Mouse (Mus musculus) embryo, embryonic 10 days (tissue): ENCODE data around the gene Nupl2.

Experiments
- DNase-seq: peaks from one replicate; pipeline ENCODE4 v3.0.0-alpha.2; 2015; ENCODE audit warnings: low spot score

The Nupl2 gene

DNA sequence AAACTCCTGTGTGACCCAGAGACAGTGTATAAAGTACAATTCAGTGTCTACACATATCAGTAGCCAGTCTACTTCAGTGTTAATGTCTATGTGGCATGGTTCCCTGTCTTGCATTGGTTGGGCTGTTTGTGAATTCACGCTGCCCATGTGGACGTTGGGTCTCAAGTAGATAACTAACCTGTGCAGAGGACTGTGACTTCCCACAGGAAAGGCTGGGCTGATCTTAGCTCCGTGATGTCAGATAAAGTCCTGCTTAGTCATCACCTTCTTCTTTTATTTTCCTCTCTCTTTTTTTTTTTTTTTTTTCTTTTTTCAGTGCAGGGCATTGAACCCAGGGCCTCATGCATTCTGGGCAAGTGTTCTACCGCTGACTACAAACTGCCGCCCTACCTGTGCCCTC, 43.7 kb downstream of the Nupl2 start:
- no peak for DNase-seq

DNA sequence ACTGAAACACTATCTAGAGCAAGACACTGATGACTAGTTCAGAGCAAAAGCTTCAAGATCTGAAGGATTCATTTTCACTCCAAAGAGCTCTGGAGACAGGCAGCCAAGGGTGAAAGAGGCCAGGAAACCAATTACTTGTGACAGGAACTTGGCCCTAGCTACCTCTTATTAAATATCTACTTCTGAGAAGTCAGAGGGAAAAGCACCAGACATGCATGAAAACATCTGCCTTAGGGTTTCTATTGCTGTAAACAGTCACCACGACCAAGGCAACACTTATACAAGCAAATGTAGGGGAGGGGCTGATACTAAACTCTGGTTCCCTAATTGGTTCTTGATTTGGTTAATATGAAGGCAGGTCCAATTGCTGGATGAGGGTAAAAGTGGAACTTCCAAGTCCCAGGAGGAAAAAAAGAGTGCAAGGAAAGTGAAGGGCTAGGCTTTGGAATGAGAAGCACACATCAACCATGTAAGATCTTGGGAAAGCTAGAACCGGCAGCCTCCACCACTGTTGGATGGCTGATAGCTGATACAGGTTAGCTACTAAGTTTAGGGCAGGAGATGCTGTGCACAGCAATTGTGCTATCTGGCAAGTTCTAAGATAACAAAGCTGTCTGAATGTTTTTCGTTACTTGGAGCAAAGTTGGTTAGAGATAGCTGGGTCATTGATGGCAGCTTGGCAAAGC, 49.2 kb downstream of the Nupl2 start:
- no peak for DNase-seq

DNA sequence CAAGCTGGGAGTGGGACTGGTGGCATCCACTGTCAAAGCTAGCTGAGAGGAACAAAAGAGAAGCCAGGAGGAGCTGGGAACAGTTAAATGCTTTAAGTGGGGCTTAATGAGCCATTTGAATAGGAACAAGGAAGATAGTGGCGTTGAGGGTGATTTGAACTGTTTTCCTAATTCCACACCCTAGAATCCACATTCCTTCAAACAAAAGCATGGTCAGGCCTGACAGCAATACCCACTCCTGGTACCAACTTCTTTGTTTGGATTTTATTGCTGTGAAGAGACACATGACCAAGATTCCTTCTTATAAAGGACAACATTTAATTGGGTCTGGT, 49.8 kb downstream of the Nupl2 start:
- DNase-seq = no peak

DNA sequence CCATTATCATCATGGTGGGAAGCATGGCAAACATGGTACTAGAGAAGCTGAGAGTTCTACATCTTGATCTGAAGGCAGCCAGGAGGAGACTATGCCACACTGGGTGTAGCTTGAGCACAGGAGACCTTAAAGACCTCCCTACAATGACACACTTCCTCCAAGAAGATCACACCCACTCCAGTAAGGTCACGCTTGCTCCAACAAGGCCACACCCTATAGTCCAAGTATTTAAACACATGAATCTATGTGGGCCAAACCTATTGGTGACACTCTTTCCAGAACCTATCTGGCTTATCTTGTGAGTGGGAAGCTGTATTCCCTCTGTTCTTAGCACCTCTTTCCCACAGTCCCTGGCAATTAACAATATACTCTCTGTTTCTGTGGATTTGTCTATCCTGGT, 50.1 kb downstream of the Nupl2 start:
- no peak for DNase-seq
